Mouse (Mus musculus) bone marrow macrophage, adult 2 months (primary cell): ENCODE results near the gene Zzz3.

ENCODE experiments used
- CTCF ChIP-seq: IDR thresholded peaks from 2 replicates; pipeline ENCODE4 v1.5.1; 2012; ENCODE audit warnings: low read depth, mild to moderate bottlenecking, low read length, moderate library complexity
- POLR2A ChIP-seq: IDR thresholded peaks from 2 replicates; pipeline ENCODE4 v1.6.1; 2012; ENCODE audit warnings: mild to moderate bottlenecking, low read depth, low read length, borderline replicate concordance

GRCm38 (mm10) chr3:152356751-152357150, 38.5 kb upstream of the Zzz3 start:
- TF ChIP-seq POLR2A (no peak), CTCF (no peak)
